Mouse (Mus musculus) forebrain, embryonic 10.5 days (tissue): ENCODE measurements around the gene Kcnk1. TPM values are rescaled to one million over a fixed set of nuclear protein-coding genes. Genes with fewer than 3 reads are reported as not detected.
A peak's percentile ranks its signal among the peaks of the same experiment; 100 is the strongest.

Experiments used
- DNase-seq: peaks from one replicate; pipeline ENCODE4 v3.0.0-alpha.2; 2017; ENCODE audit warnings: low spot score; ENCODE audit errors: extremely low spot score
- H3K27ac ChIP-seq: fragments of 300-500 bp; sonication (generic); 2 replicates; pipeline ENCODE4 v1.5.1; 2016; ENCODE audit warnings: mild to moderate bottlenecking
- H3K27me3 ChIP-seq: fragments of 300-500 bp; sonication (generic); 2 replicates; pipeline ENCODE4 v1.6.1; 2016; ENCODE audit warnings: mild to moderate bottlenecking; ENCODE audit not compliant: poor library complexity, severe bottlenecking
- H3K36me3 ChIP-seq: fragments of 300-500 bp; sonication (generic); replicated peaks from 2 replicates; pipeline ENCODE4 v1.6.1; 2016; ENCODE audit warnings: mild to moderate bottlenecking, moderate library complexity
- H3K4me1 ChIP-seq: fragments of 300-500 bp; sonication (generic); 2 replicates; pipeline ENCODE4 v1.6.1; 2016
- H3K4me3 ChIP-seq: fragments of 300-500 bp; sonication (generic); 2 replicates; pipeline ENCODE4 v1.5.1; 2016; ENCODE audit warnings: mild to moderate bottlenecking, moderate library complexity
- H3K9me3 ChIP-seq: fragments of 300-500 bp; sonication (generic); 2 replicates; pipeline ENCODE4 v1.6.1; 2016; ENCODE audit warnings: mild to moderate bottlenecking, moderate library complexity
- WGBS: fragments of 180-500 bp; shearing (Covaris S2); methylation state at CpG from one replicate; pipeline ENCODE4 v1.1.7; 2016; 5-methylcytosine and 5-hydroxymethylcytosine counted together
- polyA plus RNA-seq: library from polyadenylated mRNA; unstranded; fragments of >200 nt; fragmentation: Nextera tagmentation; extraction: Ambion mirVana; gene quantifications from 2 replicates; pipeline ENCODE4 v1.2.1, GENCODE M21; 2016

Gene Kcnk1
- polyA plus RNA-seq, result 11.0 and 12.3 TPM in 2 replicates

- Histone ChIP-seq H3K4me3 (peak within 1 kb of the TSS; percentile 65), H3K9me3 (no peaks in the 10 kb centered on the region), H3K36me3 (no peaks in the 10 kb centered on the region), H3K27ac (peak within 1 kb of the TSS; percentile 83), H3K27me3 (peaks cover 76% of the 10 kb centered on the region), H3K4me1 (peaks cover 56% of the 10 kb centered on the region)
- DNase-seq, result peak; percentile 67
- WGBS, result under 1% methylated on average over 73 of the region's 73 CpGs
These were observed at the start of gene Kcnk1 for GRCm38 (mm10) chr8:125995101-125995986. Gene Kcnk1, plus strand, starts transcription at chr8:125995170.

- H3K4me1 ChIP-seq, result no peaks in the 10 kb centered on the region
- DNase-seq, result no peak
- WGBS, result 90% methylated on average over 9 of the region's 9 CpGs
- H3K4me3 ChIP-seq, result no peak overlapping the region
- H3K27ac ChIP-seq, result no peak overlapping the region
- H3K9me3 ChIP-seq, result no peaks in the 10 kb centered on the region
- H3K36me3 ChIP-seq, result no peaks in the 10 kb centered on the region
- peaks cover 11% of the 10 kb centered on the region for H3K27me3 ChIP-seq
These were observed 46.2 kb upstream of the Kcnk1 start for GRCm38 (mm10) chr8:125948696-125949308.

DNA sequence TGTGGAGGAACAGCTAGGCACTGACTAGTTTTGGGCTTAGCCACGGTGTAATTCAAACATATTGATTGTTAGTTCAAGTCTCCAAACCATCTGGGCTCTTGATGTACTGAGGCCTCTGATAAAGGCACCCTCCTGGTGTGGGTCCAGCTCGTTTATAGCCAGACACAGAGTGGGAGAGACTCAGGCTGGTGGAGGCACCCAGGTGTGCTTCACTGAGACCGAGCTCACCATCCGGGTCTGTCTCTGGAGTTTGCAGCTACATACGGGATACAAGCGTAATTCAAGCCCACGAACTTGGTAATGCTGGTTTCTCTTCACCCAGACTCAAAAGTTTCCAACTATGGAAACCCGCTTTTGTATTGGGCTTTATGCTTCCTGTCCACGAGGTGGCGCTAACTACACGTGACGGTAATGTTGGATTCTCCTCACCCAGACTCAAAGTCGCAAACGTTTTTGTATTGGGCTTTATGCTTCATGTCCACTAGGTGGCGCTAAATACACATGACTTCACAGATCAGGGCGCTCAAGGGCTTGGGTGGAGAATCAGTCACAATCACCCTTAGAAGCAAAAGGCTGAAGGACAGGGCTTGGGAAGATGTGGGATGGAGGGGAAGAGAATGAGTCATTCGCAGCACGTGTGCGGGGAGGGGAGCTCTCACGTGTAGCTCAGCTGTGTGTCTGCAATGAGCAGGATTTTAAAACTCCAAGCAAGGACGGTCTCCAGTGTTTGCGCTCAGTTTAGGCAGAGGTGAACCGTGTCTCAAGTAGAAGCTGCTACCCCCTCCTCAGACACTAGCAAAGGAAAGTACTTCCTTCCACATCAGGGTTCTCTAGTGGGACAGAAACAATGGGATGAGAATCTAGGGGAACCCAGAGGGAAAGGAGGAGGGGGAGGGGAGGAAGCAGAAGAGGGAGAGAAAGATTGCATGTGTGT is 44.7 kb upstream of the Kcnk1 start:
- H3K27ac ChIP-seq, result no peak overlapping the region
- H3K36me3 ChIP-seq, result no peaks in the 10 kb centered on the region
- no peaks in the 10 kb centered on the region for H3K4me1 ChIP-seq
- 24% methylated on average over 23 of the region's 23 CpGs for WGBS
- H3K9me3 ChIP-seq, result no peaks in the 10 kb centered on the region
- DNase-seq, result peak; percentile 80
- H3K27me3 ChIP-seq, result peaks cover 15% of the 10 kb centered on the region
- no peak overlapping the region for H3K4me3 ChIP-seq

- Histone ChIP-seq H3K27ac (no peak overlapping the region), H3K27me3 (peaks cover 39% of the 10 kb centered on the region), H3K4me3 (no peak overlapping the region), H3K9me3 (peaks cover 1% of the 10 kb centered on the region; the same call in 1 of the 2 replicates), H3K4me1 (0 out of 2 replicates have a peak, but pooled peaks cover 3% of the 10 kb centered on the region), H3K36me3 (no peaks in the 10 kb centered on the region)
- WGBS, result 13% methylated on average over 11 of the region's 11 CpGs
- peak; percentile 66 for DNase-seq
These were observed 39.3 kb upstream of the Kcnk1 start for GRCm38 (mm10) chr8:125955671-125956070.

DNA sequence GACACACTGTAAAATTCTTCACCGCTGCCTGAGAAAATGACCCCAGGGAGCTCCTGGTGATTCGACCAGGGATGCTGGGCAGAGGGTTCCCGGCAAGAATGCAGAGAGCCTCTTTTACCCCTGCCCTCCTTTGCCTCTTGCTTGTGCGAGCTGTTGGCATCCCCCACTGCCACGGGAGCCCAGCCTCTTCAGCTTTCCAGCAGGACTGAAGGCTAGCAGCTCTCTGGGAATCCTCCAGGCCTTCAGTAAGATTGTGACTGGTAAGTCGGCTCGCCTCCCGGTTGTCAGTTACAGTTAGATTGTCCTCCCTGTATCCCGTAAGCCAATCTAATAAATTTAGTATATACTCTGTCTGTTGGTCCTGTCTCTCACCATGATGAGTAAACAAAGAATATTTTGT is 38.2 kb upstream of the Kcnk1 start:
- WGBS, result 81% methylated on average over 9 of the region's 9 CpGs
- Histone ChIP-seq H3K9me3 (peaks cover 8% of the 10 kb centered on the region; the same call in 1 of the 2 replicates), H3K36me3 (no peaks in the 10 kb centered on the region), H3K4me1 (0 out of 2 replicates have a peak, but pooled peaks cover 3% of the 10 kb centered on the region), H3K4me3 (no peak overlapping the region), H3K27ac (no peak overlapping the region), H3K27me3 (peaks cover 28% of the 10 kb centered on the region)
- no peak for DNase-seq

DNA sequence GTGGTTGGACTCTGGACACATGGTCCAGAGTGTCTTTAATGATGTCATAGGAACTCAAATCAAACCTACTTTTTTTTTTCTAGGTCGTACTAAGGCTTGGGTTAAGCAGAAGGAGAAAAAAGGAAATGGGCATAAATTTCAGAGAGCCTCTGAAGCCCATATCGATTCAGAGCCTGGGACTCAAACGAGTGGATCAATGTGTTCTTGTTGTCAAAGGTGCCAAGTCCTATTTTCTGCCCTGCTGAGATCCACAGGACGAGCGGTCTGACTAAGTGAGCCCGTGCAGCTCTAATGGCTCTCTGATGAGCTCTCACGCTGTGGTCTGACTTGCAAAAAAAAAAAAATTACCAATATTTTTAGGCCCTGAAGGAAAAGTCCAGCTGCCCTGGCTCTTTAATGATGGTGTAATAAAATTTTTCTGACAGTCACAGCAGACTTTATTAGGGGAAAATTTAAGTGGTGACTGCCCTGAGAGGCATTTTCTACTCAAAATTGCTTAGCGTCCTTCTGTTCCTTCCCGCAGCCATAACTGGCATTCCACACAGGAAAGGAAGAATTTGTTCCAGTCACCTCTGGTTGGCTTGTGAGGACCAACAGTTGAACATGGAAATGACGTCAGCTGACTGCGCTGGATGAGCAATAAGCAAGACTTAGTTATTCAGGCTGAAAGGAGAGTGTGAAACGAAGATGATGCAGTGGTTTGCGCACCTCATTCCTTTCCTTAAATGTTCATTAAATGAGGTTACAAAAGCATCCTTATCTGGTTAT is 37.6 kb upstream of the Kcnk1 start:
- no peak overlapping the region for H3K27ac ChIP-seq
- no peaks in the 10 kb centered on the region for H3K36me3 ChIP-seq
- no peak overlapping the region for H3K4me3 ChIP-seq
- peaks cover 8% of the 10 kb centered on the region; the same call in 1 of the 2 replicates for H3K9me3 ChIP-seq
- 0 out of 2 replicates have a peak, but pooled peaks cover 3% of the 10 kb centered on the region for H3K4me1 ChIP-seq
- DNase-seq, result no peak
- WGBS, result 85% methylated on average over 13 of the region's 13 CpGs
- peaks cover 29% of the 10 kb centered on the region for H3K27me3 ChIP-seq

DNA sequence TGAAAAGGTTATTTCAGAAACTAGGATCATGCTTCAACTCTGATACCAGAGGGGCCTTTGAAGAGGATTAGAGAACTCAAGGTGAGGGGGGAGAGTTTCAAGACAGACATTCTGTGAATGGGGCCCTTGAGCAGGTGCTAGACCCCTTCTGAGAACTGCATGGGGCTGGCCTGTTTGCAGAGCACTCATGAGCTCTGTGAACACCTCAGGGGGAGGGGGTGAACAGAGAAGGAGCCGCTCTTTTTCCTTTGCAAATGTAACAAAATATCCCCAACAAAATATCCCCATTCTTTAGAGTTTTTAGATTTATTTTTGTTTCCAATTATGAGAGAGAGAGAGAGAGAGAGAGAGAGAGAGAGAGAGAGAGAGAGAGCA is 37.0 kb upstream of the Kcnk1 start:
- no peak for DNase-seq
- Histone ChIP-seq H3K4me1 (0 out of 2 replicates have a peak, but pooled peaks cover 3% of the 10 kb centered on the region), H3K4me3 (no peak overlapping the region), H3K27ac (no peak overlapping the region), H3K27me3 (peaks cover 35% of the 10 kb centered on the region), H3K9me3 (peaks cover 8% of the 10 kb centered on the region; the same call in 1 of the 2 replicates), H3K36me3 (no peaks in the 10 kb centered on the region)
- WGBS, result 68% methylated on average over 1 of the region's 1 CpGs

DNA sequence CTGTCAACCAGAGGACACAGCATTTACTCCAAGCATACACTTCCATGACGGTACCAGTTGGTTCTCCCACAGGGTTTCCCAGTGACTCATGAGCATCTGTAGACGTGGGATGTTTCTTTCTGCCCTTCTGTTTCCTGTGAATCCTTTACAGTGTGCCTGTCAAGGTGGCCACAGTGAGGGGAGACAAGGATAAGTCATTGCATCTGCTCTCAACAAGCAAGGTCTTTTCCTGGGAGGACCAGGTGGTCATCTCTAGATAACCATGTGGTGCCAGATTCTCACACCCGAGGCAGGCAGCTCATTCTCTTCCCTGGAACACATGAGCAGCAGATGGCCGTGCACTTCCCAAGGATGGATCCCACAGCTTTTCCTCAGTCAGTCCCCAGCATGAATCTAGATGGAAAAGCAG is 35.6 kb upstream of the Kcnk1 start:
- Histone ChIP-seq H3K27me3 (peaks cover 48% of the 10 kb centered on the region), H3K36me3 (no peaks in the 10 kb centered on the region), H3K9me3 (peaks cover 11% of the 10 kb centered on the region; the same call in 1 of the 2 replicates), H3K4me1 (peaks cover 15% of the 10 kb centered on the region), H3K27ac (no peak overlapping the region), H3K4me3 (no peak overlapping the region)
- no peak for DNase-seq
- WGBS, result 80% methylated on average over 4 of the region's 4 CpGs

GRCm38 (mm10) chr8:125960037-125960436 is 34.9 kb upstream of the Kcnk1 start:
- WGBS, result 90% methylated on average over 8 of the region's 8 CpGs

GRCm38 (mm10) chr8:125961790-125962189 is 33.2 kb upstream of the Kcnk1 start:
- Histone ChIP-seq H3K9me3 (peaks cover 15% of the 10 kb centered on the region; the same call in 1 of the 2 replicates), H3K4me3 (no peak overlapping the region), H3K4me1 (peaks cover 13% of the 10 kb centered on the region), H3K36me3 (no peaks in the 10 kb centered on the region), H3K27ac (no peak overlapping the region), H3K27me3 (peaks cover 46% of the 10 kb centered on the region)
- WGBS, result 81% methylated on average over 6 of the region's 6 CpGs
- no peak for DNase-seq

More at GRCm38 (mm10) chr8:125960037-125960436, 34.9 kb upstream of the Kcnk1 start:
- no peak for DNase-seq
- Histone ChIP-seq H3K27ac (no peak overlapping the region), H3K4me1 (peaks cover 16% of the 10 kb centered on the region), H3K4me3 (no peak overlapping the region), H3K36me3 (no peaks in the 10 kb centered on the region), H3K27me3 (peaks cover 54% of the 10 kb centered on the region), H3K9me3 (peaks cover 15% of the 10 kb centered on the region; the same call in 1 of the 2 replicates)

- WGBS, result 5% methylated on average over 11 of the region's 11 CpGs
- Histone ChIP-seq H3K27me3 (peaks cover 42% of the 10 kb centered on the region), H3K36me3 (no peaks in the 10 kb centered on the region), H3K27ac (no peak overlapping the region), H3K9me3 (peaks cover 15% of the 10 kb centered on the region; the same call in 1 of the 2 replicates), H3K4me3 (peak overlapping the region; percentile 33), H3K4me1 (peaks cover 13% of the 10 kb centered on the region)
- DNase-seq, result no peak
These were observed 31.2 kb upstream of the Kcnk1 start for GRCm38 (mm10) chr8:125963807-125964211.
